Mouse (Mus musculus) liver, embryonic 12.5 days (tissue): Measurements from ENCODE around the gene Trim2. TPM values are rescaled to one million over a fixed set of nuclear protein-coding genes. Genes with fewer than 3 reads are reported as not detected.

Experiments
- ATAC-seq: fragments of 200-750 bp; cut with Nextera tagmentation; 2 replicates; pipeline ENCODE4 v1.8.0; 2017; ENCODE audit warnings: moderate number of reproducible peaks, mild to moderate bottlenecking, moderate library complexity
- H3K27ac ChIP-seq: fragments of 300-500 bp; sonication (generic); 2 replicates; pipeline ENCODE4 v1.5.1; 2016; ENCODE audit warnings: mild to moderate bottlenecking
- H3K27me3 ChIP-seq: fragments of 300-500 bp; sonication (generic); replicated peaks from 2 replicates; pipeline ENCODE4 v1.6.1; 2016; ENCODE audit warnings: mild to moderate bottlenecking, moderate library complexity
- H3K36me3 ChIP-seq: fragments of 300-500 bp; sonication (generic); 2 replicates; pipeline ENCODE4 v1.6.1; 2016; ENCODE audit warnings: mild to moderate bottlenecking, moderate library complexity
- H3K4me1 ChIP-seq: fragments of 300-500 bp; sonication (generic); 2 replicates; pipeline ENCODE4 v1.6.1; 2016
- H3K4me2 ChIP-seq: fragments of 300-500 bp; sonication (generic); 2 replicates; pipeline ENCODE4 v1.6.1; 2016; ENCODE audit warnings: mild to moderate bottlenecking, moderate library complexity
- H3K4me3 ChIP-seq: fragments of 300-500 bp; sonication (generic); 2 replicates; pipeline ENCODE4 v1.5.1; 2016; ENCODE audit warnings: mild to moderate bottlenecking, moderate library complexity
- H3K9ac ChIP-seq: fragments of 300-500 bp; sonication (generic); 2 replicates; pipeline ENCODE4 v1.6.1; 2016; ENCODE audit warnings: mild to moderate bottlenecking, moderate library complexity
- H3K9me3 ChIP-seq: fragments of 300-500 bp; sonication (generic); replicated peaks from 2 replicates; pipeline ENCODE4 v1.6.1; 2016; ENCODE audit warnings: mild to moderate bottlenecking, moderate library complexity
- WGBS: fragments of 180-500 bp; shearing (Covaris S2); methylation state at CpG from one replicate; pipeline ENCODE4 v1.1.7; 2016; ENCODE audit not compliant: insufficient replicate concordance; 5-methylcytosine and 5-hydroxymethylcytosine counted together
- polyA plus RNA-seq: library from polyadenylated mRNA; unstranded; fragments of >200 nt; fragmentation: Nextera tagmentation; extraction: Ambion mirVana; gene quantifications from 2 replicates; pipeline ENCODE4 v1.2.1, GENCODE M21; 2016

Trim2 gene
- polyA plus RNA-seq, 1 experiment from 2014 or later = 4.0 TPM

DNA sequence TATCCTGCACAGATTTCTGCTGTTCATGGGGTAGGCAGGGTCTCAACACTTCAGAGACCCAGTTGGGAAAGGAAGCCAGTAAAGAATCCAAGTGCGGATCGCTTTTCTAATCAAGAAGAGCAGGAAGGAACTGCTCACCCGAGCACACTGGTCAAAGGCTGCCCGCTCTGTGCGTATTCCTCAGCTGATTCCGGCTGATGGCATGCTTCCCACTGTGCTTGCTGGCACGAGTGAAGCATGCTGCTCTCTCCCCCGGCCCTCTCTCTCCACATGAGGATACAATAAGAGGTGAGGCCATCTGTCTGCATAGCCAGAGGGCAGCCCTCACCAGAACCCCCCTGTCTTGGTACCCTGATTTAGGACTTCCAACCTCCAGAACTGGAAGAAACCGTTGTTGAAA lies 91.4 kb downstream of the Trim2 start:
- no peak overlapping the region for H3K4me3 ChIP-seq
- peaks cover 1% of the 10 kb centered on the region; the same call in 1 of the 2 replicates for H3K4me1 ChIP-seq
- H3K9me3 ChIP-seq = no peaks in the 10 kb centered on the region
- no peaks in the 10 kb centered on the region for H3K36me3 ChIP-seq
- peaks cover 29% of the 10 kb centered on the region for H3K27me3 ChIP-seq
- no peak for ATAC-seq
- 66% methylated on average over 9 of the region's 9 CpGs for WGBS
- no peak overlapping the region for H3K9ac ChIP-seq
- H3K27ac ChIP-seq = no peak overlapping the region
- no peak overlapping the region for H3K4me2 ChIP-seq

DNA sequence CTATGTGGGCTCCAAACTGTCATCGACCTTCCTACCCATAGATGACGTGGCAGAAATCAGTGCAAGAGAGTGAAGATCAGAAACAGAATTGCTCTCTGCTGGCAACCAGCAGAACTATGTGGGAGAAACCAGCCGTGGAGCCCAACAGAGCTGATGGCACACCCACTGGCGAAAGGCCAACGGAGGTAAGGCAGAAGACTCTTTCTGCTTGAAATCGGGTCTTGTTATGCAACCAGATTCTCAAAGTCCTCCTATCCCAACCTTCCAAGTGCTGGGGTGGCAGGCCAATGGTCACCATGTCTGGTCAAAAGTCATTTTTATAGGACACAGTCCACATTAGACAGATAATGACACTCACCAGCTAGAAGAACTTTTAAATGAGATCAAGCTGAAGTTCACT lies 92.2 kb downstream of the Trim2 start:
- ATAC-seq = no peak
- Histone ChIP-seq H3K9me3 (no peaks in the 10 kb centered on the region), H3K36me3 (no peaks in the 10 kb centered on the region), H3K4me1 (no peaks in the 10 kb centered on the region), H3K9ac (no peak overlapping the region), H3K4me3 (no peak overlapping the region), H3K27me3 (peaks cover 21% of the 10 kb centered on the region), H3K27ac (no peak overlapping the region), H3K4me2 (no peak overlapping the region)
- WGBS = 65% methylated on average over 6 of the region's 6 CpGs

DNA sequence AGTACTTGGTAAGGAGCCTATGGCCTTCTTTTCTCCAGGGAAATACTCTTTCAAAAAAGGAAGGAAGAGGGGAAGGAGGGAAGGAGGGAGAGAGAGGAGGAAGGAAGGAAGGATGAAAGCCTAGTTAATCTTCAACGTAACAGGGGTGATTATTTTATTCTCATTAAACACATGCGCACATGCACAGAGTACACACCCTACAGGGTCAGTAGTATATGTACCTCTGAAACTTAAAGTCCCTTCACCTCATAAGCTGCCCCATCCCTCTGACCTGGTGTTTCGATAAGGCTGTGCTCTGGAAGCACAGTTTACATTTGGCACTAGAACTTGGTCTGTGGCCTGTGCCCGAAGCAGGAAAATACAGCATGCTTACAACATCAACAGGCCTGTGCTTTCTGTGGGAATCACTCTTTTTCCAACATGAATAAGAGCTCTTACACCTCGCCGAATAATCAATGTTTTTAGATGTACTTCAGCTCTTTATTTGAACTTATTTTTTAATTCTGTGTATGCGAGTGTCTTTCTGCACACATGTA lies 95.3 kb downstream of the Trim2 start:
- Histone ChIP-seq H3K27ac (no peak overlapping the region), H3K4me1 (no peaks in the 10 kb centered on the region), H3K9ac (no peak overlapping the region), H3K27me3 (0 out of 2 replicates have a peak, but pooled peaks cover 4% of the 10 kb centered on the region), H3K9me3 (no peaks in the 10 kb centered on the region), H3K4me3 (no peak overlapping the region), H3K4me2 (no peak overlapping the region), H3K36me3 (no peaks in the 10 kb centered on the region)
- ATAC-seq = no peak
- 71% methylated on average over 7 of the region's 7 CpGs for WGBS

DNA sequence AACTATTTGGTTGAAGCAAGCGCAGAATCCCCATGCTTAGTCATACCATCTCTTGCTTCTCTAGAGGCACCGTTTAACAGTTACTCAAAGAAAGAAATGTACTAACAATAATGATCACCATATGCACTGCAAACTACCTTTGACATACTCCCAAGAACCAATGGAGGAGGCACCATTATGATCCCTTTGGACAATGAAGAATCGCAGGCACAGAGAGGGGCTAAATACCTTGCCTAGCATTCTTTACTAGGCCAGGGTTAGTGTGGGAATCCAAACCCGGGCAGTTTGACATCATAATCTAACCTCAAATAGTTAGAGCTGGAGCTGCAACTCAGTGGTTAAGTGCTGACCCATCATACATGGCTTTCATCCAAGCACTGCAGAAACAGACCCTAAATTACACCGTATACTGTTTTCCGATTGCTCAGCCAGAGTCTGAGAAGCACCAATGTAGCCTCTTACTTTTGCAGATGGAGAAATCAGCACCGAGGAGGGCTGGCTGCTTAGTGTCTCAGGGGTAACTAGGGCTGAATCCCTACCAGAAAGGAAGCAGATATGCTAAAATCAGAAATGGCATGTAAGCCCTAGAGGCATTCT lies 97.7 kb downstream of the Trim2 start:
- Histone ChIP-seq H3K4me2 (no peak overlapping the region), H3K4me1 (no peaks in the 10 kb centered on the region), H3K9me3 (no peaks in the 10 kb centered on the region), H3K4me3 (no peak overlapping the region), H3K36me3 (no peaks in the 10 kb centered on the region), H3K27me3 (0 out of 2 replicates have a peak, but pooled peaks cover 4% of the 10 kb centered on the region), H3K9ac (no peak overlapping the region), H3K27ac (no peak overlapping the region)
- no peak for ATAC-seq
- WGBS = 83% methylated on average over 7 of the region's 7 CpGs

DNA sequence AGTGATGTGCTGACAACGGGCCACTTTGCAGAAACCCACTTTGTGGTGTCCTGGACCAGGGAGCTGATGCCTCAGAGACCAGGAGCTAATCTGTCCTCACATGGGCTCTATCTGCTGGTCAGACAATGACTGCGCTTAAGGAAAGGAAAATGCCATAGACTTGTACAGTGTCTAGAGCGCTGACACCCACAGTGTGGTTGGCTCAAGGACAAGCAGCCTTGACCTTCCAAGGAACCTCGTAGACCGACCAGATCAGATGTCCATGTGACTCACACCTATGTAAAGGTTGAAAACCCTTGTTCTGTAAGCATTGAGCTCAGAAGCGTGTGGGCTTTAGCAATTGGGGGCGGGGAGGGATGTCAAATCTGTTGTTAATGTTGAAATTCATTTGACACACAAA lies 98.2 kb downstream of the Trim2 start:
- no peak overlapping the region for H3K4me2 ChIP-seq
- no peaks in the 10 kb centered on the region for H3K4me1 ChIP-seq
- 0 out of 2 replicates have a peak, but pooled peaks cover 4% of the 10 kb centered on the region for H3K27me3 ChIP-seq
- no peaks in the 10 kb centered on the region for H3K36me3 ChIP-seq
- no peaks in the 10 kb centered on the region for H3K9me3 ChIP-seq
- 79% methylated on average over 7 of the region's 7 CpGs for WGBS
- no peak overlapping the region for H3K27ac ChIP-seq
- no peak for ATAC-seq
- no peak overlapping the region for H3K4me3 ChIP-seq
- H3K9ac ChIP-seq = no peak overlapping the region

DNA sequence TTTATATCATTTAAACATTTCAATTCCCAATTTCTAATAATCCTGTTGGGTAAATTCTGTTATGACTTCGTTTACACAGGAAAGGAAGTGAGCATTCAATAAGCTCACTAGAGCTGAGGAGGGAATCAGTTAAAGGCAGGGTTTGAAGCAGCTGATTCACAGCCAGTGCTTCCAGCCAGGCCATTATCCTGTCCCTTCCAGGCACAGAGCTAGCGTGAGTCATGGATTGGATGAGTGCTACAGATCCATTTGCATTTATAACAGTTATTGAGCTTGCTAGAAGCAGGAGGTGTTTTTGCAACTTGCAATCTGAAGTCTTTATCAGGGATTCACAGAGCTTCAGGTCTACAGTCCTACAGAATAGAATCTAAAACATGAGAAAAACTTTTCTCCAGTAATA lies 99.3 kb downstream of the Trim2 start:
- no peaks in the 10 kb centered on the region for H3K9me3 ChIP-seq
- WGBS = 39% methylated on average over 2 of the region's 2 CpGs
- ATAC-seq = no peak
- H3K4me3 ChIP-seq = no peak overlapping the region
- H3K4me2 ChIP-seq = no peak overlapping the region
- no peak overlapping the region for H3K27ac ChIP-seq
- H3K4me1 ChIP-seq = no peaks in the 10 kb centered on the region
- H3K36me3 ChIP-seq = no peaks in the 10 kb centered on the region
- no peak overlapping the region for H3K9ac ChIP-seq
- H3K27me3 ChIP-seq = 0 out of 2 replicates have a peak, but pooled peaks cover 4% of the 10 kb centered on the region

DNA sequence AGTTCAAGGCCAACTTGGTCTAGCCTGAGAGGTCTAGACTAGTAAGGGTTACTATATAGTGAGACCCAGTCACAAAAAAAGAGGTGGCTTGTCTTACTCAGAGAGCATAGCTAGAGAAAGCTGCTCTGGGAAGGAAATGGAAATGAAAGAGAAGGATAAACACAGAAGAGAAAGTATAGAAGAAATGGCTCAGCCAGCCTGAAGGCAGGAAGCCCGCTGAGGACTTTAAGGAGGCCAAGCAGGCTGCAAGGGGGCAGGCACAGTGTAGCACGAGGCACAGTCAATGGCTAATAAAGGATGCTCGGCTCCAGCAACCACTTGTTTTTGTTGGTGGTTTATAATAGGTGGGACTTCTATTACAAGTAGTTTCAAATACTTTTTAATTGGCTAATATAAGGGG lies 100.6 kb downstream of the Trim2 start:
- Histone ChIP-seq H3K36me3 (no peaks in the 10 kb centered on the region), H3K9ac (no peak overlapping the region), H3K4me1 (no peaks in the 10 kb centered on the region), H3K4me3 (no peak overlapping the region), H3K27me3 (0 out of 2 replicates have a peak, but pooled peaks cover 4% of the 10 kb centered on the region), H3K27ac (no peak overlapping the region), H3K9me3 (no peaks in the 10 kb centered on the region), H3K4me2 (no peak overlapping the region)
- 71% methylated on average over 3 of the region's 3 CpGs for WGBS
- no peak for ATAC-seq

DNA sequence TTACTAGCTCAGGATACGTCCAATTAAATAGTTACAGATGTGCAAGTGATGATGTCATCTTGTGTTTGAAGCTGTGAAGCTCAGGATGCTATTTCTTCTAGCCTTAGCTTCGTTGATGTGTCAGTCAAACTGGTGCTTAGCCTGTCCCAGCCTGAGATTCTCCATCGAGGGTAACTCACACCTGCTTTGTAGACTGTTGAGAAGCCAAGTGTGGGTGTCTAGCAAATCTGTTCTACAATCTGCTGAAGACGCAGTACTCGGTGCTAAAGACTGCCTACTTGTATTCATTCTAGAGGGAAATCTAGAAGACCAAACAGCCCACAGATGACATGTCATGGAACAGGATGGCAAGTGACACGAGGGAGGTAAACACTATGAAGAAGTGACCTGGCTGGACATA lies 101.0 kb downstream of the Trim2 start:
- 60% methylated on average over 6 of the region's 6 CpGs for WGBS
- no peak for ATAC-seq

DNA sequence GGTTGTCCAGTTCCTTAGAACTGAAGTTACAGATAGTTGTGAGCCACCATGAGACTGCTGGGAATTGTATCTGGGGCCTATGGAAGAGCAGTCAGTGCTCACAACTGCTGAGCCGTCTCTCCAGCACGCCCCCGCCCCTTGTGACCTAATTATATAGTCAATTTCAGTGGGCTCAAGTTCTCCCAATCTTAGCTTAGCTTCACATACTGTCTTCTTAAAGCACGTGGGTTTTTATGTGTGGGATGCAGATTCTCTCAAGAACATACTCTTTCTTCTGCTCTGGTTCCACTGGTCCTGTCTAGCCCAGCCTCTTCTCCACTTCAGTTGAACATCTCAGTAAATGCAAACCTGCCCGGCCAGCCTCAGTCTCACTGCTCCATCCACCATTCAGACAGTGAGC lies 102.0 kb downstream of the Trim2 start:
- no peak overlapping the region for H3K4me2 ChIP-seq
- ATAC-seq = no peak
- WGBS = 68% methylated on average over 5 of the region's 5 CpGs
- no peaks in the 10 kb centered on the region for H3K4me1 ChIP-seq
- no peak overlapping the region for H3K4me3 ChIP-seq
- no peaks in the 10 kb centered on the region for H3K9me3 ChIP-seq
- 0 out of 2 replicates have a peak, but pooled peaks cover 7% of the 10 kb centered on the region for H3K27me3 ChIP-seq
- H3K36me3 ChIP-seq = no peaks in the 10 kb centered on the region
- H3K27ac ChIP-seq = no peak overlapping the region
- no peak overlapping the region for H3K9ac ChIP-seq

More for the DNA sequence above, 101.0 kb downstream of the Trim2 start:
- no peaks in the 10 kb centered on the region for H3K36me3 ChIP-seq
- H3K9ac ChIP-seq = no peak overlapping the region
- H3K27ac ChIP-seq = no peak overlapping the region
- H3K4me1 ChIP-seq = no peaks in the 10 kb centered on the region
- H3K4me2 ChIP-seq = no peak overlapping the region
- no peak overlapping the region for H3K4me3 ChIP-seq
- H3K27me3 ChIP-seq = 0 out of 2 replicates have a peak, but pooled peaks cover 7% of the 10 kb centered on the region
- H3K9me3 ChIP-seq = no peaks in the 10 kb centered on the region

DNA sequence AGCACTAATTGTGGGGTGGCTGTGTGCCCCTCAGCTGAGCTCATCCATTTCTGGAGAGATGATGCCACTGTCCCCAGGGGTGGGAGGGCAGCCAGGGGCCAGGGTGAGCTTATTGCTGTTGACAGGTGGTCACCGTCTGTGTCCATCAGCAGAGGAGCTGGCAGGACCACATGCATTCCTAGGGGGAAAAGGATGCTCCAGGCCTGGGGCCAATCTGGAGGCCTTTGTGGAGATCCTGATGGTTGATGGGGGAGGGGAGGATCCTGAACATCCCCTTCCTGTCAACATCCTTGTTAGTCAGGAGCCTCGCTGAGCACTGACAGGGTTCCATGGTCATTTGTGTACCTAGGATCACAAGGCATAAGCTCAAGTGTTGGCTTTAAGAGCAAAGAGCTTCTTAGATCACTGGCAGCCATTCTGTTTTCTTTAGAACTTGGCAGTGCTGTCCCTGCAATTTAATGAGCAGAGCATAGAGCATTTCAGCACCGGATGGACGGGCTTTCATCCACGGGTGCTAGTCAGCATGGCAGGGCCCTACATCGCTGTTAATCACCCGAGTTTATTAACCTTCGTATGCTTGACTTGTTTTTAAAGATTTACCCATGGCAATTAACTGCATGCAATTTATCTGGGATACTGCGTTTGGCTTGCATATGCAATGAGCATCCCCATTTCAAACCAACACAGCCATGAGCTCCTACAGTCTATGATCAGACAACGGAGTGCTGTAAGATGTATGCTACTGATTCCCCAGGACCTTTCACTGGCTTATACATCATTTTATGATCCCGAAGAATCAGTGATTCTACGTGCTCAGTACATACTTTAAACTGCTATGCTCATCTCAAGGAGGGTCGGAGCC lies 105.9 kb downstream of the Trim2 start:
- Histone ChIP-seq H3K4me1 (no peaks in the 10 kb centered on the region), H3K27ac (no peak overlapping the region), H3K4me2 (no peak overlapping the region), H3K9me3 (no peaks in the 10 kb centered on the region), H3K9ac (no peak overlapping the region), H3K4me3 (no peak overlapping the region), H3K36me3 (no peaks in the 10 kb centered on the region), H3K27me3 (0 out of 2 replicates have a peak, but pooled peaks cover 4% of the 10 kb centered on the region)
- 73% methylated on average over 13 of the region's 13 CpGs for whole genome bisulfite sequencing
- no peak for ATAC-seq

DNA sequence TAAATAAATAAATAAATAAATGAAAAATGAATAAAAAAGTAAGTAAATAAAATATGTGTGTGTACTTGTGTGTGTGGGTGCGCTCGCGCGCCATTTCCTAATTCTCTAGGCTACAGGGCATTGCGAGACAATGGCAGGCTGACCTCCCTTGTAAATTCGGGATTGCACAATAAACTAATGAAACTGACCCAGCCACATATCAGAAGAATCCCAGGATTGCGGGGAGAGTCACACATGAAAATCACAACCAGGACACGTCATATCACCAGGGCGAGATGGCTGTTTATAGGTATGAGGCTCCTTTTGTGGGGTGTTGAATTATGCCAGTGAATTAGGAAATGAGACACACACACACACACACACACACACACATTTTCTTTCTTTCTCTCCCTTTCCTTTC lies 107.2 kb downstream of the Trim2 start:
- H3K4me3 ChIP-seq = no peak overlapping the region
- no peak overlapping the region for H3K9ac ChIP-seq
- no peak for ATAC-seq
- H3K36me3 ChIP-seq = no peaks in the 10 kb centered on the region
- H3K4me2 ChIP-seq = no peak overlapping the region
- no peaks in the 10 kb centered on the region for H3K4me1 ChIP-seq
- H3K27ac ChIP-seq = no peak overlapping the region
- H3K9me3 ChIP-seq = no peaks in the 10 kb centered on the region
- WGBS = 87% methylated on average over 9 of the region's 9 CpGs
- H3K27me3 ChIP-seq = 0 out of 2 replicates have a peak, but pooled peaks cover 4% of the 10 kb centered on the region

DNA sequence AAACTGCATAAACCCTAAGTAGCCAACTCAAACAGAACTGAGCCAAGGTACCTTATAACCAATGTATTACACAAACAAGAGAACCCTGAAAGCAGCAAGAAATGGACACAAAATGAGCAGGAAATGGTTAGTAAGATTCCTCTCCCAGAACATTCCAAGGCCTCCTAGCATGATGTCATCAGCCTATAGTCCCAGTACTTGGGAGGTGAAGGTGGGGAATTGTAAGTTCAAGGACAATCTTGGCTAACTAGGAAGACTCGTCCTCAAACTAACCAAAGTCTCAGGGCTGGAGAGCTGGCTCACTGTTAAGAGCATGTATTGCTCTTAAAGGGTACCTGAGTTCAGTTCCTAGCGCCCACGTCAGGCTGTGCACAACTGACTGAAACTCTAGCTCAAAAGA lies 108.4 kb downstream of the Trim2 start:
- H3K4me3 ChIP-seq = no peak overlapping the region
- no peaks in the 10 kb centered on the region for H3K36me3 ChIP-seq
- H3K4me1 ChIP-seq = no peaks in the 10 kb centered on the region
- peaks cover 11% of the 10 kb centered on the region for H3K27me3 ChIP-seq
- no peaks in the 10 kb centered on the region for H3K9me3 ChIP-seq
- no peak overlapping the region for H3K9ac ChIP-seq
- WGBS = 68% methylated on average over 3 of the region's 3 CpGs
- no peak overlapping the region for H3K27ac ChIP-seq
- ATAC-seq = no peak
- H3K4me2 ChIP-seq = no peak overlapping the region
